Mouse (Mus musculus) ES-E14 (cell line): Measurements from ENCODE around the gene Ddc.

Experiments
- CHD2 ChIP-seq: IDR thresholded peaks from 2 replicates; pipeline ENCODE4 v1.6.1; 2014; ENCODE audit warnings: mild to moderate bottlenecking, low read depth, low read length, inconsistent platforms
- HCFC1 ChIP-seq: IDR thresholded peaks from 2 replicates; pipeline ENCODE4 v1.6.1; 2012; ENCODE audit warnings: low read length, inconsistent platforms, borderline replicate concordance; ENCODE audit not compliant: insufficient read depth
- ZC3H11A ChIP-seq: IDR thresholded peaks from 2 replicates; pipeline ENCODE4 v1.6.1; 2012; ENCODE audit warnings: low read depth, mild to moderate bottlenecking, inconsistent platforms, low read length, borderline replicate concordance
- ZNF384 ChIP-seq: IDR thresholded peaks from 2 replicates; pipeline ENCODE4 v1.6.1; 2012; ENCODE audit warnings: low read depth, low read length, inconsistent platforms

DNA sequence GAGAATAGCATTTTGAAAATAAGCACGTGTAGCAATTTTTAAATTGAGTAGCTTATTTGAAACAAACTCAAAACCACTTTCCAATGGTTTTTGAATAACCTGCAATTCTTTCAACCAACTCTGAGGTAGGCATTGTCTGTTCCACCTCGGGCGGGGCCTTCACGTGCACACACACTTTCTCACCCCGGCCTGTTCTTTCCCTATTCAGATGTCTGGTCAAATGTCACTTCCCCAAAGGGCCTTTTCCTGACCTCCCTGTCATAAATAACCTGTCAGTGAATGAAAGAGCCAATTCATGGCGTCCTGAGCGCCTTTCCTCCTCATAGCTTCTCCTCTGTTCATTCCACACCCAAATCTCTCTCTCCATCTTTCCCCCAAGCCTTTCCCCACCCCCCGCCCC, 64.8 kb downstream of the Ddc start:
- no peak for TF ChIP-seq ZNF384
- no peak for TF ChIP-seq CHD2
- TF ChIP-seq HCFC1 = no peak
- no peak for TF ChIP-seq ZC3H11A
